Mouse (Mus musculus) left cerebral cortex, postnatal 36 days (tissue): ENCODE measurements around the gene Mycbp2. TPM values are rescaled to one million over a fixed set of nuclear protein-coding genes. Genes with fewer than 3 reads are reported as not detected.

Experiments used
- DNase-seq, 2 experiments: peaks; one replicate each; pipeline ENCODE4 v3.0.0; 2021 to 2022; ENCODE audit warnings: low spot score in 2 of 2, mixed read lengths in 1 of 2
- intact Hi-C: fragments of 180-260 bp; cut with DNase I; formaldehyde crosslinking; loops from one replicate; pipeline ENCODE4 v1.15.1; 2025
- total RNA-seq, 2 experiments: library from RNA; stranded (reverse); gene quantifications; 2 replicates each; pipeline ENCODE4 v1.2.3; 2021

Mycbp2 gene
- total RNA-seq, 2 experiments from 2014 or later = 155 to 166 TPM

DNA sequence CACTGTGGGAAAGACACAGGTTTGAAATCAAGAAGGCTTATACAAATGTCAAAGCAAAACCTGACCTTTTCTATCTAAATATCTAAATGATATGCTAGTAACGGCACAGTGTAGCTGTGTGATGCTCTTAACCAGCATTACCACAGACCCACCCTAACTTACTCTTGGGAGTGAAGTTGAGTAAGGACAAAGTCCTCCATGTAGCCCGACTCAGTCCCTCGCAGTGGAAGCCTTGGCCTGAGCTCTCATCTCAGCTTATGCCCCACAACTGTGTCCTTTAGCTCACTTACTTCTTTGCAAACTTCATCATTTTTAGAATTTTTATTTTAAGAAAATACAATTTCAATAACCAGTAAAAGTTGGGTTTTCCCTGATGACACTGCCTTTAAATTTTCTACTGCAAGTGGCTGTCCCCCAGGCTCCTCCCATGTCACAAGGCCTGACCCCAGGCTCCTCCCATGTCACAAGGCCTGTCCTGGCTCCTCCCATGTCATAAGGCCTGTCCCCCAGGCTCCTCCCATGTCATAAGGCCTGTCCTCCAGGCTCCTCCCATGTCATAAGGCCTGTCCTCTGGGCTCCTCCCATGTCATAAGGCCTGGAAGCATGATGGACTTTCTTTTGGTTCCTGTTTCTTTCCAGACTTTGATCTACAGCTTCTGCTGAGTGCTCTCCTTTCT lies 231.5 kb downstream of the Mycbp2 start:
- DNase-seq = no peak
- intact Hi-C loops = no loop called here

DNA sequence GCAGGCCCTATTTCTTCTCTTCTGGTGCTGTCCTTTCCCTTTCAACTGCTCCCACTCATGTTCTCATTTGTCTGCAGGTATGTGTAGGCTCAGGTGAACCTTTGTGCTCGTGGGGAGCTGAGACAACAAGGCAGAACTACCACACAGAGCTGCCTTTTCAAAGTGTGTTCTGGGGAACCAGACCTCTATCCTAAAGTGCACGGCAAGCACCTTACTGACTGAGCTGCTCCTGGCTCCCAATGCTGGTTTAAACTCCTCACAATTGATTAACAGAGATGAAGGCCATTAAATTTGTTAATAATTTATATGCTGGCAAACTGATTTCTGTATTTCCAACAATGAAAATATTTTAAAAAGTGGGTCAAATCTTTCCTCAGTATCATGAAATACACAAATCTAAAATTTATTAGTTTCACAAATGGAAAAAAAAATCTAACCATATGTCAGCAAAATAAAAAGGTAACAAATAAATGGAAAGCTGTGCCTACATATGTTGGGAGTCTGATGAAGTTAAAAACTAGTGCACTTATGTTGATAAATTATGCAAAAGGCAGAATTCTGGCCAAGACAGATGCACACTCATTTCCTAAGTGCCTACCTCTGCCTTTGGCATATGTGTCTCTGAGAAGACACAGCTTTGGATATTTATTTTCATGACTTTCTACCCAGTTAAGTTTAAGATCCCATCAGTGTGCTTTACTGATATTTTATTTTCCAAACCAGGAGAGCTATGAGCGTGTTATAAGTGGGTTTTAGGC lies 233.8 kb downstream of the Mycbp2 start:
- DNase-seq = no peak
- intact Hi-C loops = no loop called here

DNA sequence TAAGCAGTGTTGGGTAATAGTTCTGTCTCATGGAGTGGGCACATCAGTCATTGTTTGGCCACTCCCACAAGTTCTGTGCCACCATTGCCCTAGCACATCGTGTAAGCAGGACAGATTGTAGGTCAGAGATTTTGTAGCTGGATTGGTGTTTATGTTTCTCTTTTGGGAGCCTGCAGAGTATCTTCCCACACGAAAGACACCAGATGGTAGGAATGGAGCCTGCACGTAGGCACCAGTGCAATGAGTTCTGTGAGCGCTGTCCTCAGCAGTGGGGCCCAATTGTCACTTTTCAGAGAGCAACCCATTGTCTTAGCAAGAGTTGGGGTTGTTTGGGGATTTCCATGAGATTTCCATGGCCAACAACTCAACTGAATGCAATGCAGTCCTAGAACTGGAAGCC lies 236.6 kb downstream of the Mycbp2 start:
- peak; percentile 43 to 58 for DNase-seq
- intact Hi-C loops = no loop called here

DNA sequence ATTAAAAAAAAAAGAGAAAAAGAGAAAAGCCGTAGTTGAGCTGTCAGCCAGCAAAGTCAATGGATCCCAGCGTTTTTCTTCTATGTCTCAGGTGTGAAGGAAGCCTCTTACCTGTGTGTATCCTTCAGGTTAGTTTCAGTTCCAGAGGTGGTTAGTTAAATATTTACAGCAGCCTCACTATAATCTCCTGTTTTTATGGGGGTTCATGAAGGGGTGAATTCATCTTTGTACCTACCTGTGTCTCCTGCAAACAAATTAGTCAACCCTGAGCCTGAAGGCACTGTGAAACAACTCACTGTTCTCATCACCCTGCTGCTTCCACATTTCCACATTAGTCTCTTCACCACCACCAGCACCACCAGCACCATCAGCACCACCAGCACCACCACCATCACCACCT lies 240.3 kb downstream of the Mycbp2 start:
- no peak for DNase-seq
- intact Hi-C loops = no loop called here

DNA sequence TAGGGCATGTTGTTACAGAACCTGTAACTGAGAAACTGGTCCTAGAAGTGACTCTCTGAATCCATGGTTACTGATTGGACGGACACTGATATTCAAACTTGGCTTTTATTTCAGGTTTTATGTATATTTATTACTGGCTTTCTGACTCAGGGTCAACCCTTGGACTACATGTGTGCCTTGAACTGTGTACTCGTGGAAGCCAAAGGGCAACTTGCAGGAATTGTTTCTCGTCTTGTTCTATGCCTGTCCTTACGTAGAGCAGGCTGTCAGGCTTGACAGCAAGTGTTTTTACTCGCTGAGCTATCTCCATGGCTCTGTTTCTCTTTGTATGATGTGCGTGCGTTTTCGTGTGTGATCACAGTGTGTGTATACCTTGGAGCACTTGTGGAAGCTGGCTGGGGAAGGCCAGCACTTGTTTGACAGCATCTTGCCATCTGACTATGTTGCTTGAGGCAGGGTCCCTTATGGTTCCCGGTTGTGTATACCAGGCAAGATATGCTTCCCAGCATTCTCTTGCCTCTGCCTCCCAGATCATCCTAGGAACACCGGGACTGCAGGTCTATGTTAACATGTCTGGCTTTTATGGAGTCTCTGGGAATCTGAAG lies 243.8 kb downstream of the Mycbp2 start:
- intact Hi-C loops = no loop called here
- DNase-seq = no peak

DNA sequence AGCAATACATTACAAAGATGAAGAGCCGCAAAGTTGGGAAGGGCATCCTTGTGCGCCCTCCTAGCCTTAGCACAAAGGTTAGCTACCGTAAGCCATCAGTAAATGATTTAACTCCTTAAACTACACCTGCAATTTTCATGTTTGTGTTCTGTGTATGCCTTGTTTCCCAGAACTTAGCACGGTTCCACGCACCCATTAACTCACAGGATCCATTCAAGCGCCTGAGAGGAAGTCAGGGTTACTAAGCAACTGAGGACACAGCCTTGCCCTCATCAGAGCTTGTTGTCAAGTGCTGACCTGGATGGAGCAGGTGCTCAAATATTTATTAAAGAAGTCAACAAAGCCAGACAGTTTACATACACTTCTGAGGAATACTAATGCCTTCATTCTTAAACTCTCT lies 244.4 kb downstream of the Mycbp2 start:
- intact Hi-C loops = no loop called here
- DNase-seq = no peak

DNA sequence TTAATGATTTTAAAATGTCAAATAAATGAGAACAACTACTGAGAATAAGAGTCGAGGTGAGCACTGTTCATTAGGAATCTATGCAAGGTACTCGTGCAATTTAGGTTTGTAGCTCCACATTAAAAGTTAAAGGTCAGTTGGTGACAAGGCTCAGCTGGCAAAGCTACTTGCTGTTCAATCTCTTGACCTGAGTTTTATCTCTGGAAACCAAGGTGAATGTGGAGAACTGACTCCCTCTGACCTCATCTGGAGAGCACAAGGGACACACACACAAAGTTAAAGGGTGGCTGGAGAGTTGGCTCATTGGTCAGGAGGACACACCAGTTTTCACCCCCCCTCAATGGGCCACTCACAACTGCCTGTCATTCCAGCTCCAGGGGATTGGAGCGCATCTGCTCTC lies 245.4 kb downstream of the Mycbp2 start:
- DNase-seq = no peak
- intact Hi-C loops = no loop called here

DNA sequence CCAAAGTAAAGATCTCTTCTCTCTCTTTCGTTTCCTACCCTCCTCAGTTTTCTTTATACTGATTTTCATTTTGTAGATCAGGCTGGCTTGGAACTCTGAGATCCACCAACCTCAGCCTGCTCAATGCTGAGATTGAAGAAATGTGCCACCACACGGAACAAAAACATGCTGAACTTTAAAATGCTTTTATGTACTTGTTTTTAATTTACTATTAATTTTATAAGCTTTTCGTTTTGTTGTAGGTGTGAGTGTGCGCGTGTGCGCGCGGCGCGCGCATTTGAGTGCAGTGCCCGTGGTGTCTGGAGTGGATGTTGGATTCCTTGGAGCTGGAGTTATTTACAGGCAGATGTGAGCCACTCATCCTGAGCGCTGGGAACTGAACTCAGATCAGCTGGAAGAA lies 246.3 kb downstream of the Mycbp2 start:
- intact Hi-C loops = no loop called here
- DNase-seq = no peak

DNA sequence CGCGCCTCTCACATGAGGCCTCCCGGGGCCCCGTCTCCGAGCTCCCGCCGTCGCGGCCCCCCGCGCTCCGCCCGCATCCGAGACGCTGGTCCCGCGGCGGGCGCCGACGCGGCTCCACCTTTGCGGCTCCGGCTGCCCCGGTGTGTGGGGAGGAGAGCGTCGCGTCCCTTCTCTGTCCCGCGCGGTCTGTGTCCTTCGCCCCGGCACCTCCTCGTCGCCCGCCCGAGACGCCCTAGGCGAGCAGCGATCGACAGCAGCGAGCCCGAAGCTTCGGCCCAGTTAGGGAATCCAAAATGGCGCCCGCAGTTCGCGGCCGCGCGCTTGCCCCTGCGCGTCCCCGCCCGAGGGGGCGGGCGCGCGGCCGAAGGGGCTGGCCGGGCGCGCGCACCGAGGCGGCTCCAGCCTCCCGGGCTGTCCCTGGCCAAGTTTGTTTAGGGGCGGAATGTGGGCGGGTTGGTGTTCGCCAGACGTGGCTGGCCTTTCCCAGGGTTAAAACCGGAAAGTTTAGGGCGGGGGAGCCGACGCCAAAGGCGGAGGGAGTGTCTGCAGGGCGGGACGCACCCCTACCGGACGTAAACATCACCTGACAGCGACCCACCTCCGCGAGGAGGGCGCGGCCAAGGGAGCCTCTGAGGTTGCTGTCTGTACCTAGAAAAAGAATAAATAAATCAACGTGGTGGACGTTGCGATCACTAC lies 247.2 kb downstream of the Mycbp2 start, which contains the start of gene Fbxl3:
Gene Fbxl3 (minus strand): TSS at position 329 of the 696 bp plus-strand sequence.
- intact Hi-C loops = loop anchor here (2.0 kb wide), 1 partner anchor 29 kb away; the partner anchor contains the start of gene Cln5
- peak; percentile 83 to 84 for DNase-seq

DNA sequence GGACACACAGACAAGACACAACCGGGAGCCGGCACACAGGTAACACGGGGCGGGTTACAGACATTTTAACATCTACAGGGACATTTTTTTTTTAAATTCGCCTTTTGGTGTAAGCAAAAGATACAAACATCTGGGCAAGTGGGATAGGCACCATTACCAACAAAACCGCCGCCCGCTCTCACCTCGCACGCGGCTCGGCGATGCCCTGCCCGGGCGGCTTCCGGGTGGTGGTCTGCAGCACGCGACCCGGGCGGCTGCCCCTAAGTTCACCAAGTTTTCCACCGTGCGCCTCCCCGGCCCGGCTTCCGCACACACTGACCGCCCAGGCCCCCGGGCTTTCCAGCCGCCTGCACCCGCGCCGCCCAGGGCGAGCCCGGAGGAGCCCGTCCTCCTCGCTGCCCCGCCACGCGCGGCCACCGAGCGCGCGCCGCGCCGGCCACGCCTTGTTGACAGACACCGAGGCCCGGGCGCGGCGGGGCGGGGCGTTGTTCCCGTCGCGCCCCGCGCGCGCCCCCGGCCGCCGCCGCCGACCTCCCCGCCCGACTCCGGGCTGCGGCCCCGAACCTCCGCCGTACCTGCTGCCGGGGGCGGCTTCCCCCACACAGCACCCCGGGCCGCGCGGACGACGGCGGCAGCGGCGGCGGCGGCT lies 247.9 kb downstream of the Mycbp2 start:
- intact Hi-C loops = loop anchor here (2.0 kb wide), 1 partner anchor 28 kb away; the partner anchor contains the start of gene Cln5
- peak; percentile 70 to 86 for DNase-seq

DNA sequence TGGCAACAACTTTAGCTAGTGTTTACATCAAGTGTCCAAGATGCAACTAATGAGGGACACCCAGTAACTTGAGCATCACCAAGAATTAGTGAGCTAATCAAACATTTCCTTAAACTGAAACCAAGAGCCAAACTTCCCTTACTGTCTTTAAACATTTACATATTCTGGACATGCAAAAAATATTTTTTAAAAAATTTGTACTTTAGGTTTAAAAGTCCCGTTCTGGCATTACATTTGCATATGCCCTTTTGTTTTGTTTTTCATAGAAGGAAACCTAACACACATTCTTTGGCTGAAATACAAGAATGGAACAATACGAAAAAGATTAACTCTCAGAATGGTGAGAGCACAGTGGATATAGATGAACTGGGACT lies 248.4 kb downstream of the Mycbp2 start:
- intact Hi-C loops = loop anchor here (2.0 kb wide), 1 partner anchor 27 kb away; the partner anchor contains the start of gene Cln5
- DNase-seq = no peak

DNA sequence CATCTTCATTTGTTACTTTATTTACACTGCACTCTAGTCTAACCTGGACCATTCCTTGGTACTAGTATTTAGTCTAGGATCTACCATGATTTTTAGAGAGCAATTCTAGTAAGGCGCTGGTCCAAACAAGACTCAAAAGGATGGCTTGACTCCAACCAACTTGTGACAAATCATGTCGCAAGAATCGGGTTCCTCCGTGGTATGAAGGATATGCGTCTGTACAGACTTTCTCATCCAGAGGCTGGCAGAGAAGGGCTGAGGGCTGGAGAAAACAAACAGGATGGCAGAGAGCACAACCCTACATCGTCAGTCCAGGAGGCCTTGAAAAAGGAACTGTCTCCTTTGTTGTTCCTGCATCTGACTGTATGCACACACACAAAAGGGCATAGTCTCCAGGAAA lies 250.0 kb downstream of the Mycbp2 start:
- intact Hi-C loops = no loop called here
- DNase-seq = no peak

DNA sequence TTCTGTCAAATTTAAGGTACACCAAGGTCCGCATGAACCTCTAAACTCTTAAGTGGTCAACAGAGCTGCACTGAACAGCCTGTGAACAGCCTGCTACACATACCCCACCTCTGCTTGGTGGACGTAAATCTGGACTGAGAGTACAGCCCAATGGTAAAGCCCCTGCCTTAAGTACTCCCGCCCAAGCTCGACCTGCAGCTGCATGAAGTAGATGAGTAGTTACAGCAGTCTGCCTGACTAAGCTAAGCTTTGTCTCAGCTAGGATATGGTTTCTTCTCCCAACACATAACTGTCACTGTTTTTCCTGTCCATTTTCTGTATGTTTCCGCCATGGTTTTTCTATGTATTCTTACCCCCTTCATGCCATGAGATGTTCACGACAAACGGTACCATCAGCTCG lies 250.8 kb downstream of the Mycbp2 start:
- DNase-seq = no peak
- intact Hi-C loops = no loop called here

DNA sequence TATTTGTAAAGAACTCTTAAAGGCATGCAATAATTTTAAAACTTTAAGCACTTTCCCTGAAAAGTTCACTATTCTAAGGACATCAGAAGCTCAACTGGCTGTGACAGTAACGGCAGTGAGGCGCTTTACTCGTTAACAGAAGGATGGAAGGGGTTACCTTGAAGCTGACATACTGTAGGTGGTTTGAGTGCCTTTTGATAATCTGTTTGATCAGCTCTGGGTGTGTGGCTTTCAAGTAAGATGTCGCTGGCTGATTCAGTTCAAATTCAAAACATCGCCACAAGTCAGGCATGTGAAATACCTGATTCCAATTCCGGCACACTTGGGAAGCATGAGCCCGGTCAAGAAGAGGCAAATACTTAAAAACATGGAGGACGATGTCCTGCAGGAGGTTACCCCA lies 251.6 kb downstream of the Mycbp2 start:
- no peak for DNase-seq
- intact Hi-C loops = no loop called here

DNA sequence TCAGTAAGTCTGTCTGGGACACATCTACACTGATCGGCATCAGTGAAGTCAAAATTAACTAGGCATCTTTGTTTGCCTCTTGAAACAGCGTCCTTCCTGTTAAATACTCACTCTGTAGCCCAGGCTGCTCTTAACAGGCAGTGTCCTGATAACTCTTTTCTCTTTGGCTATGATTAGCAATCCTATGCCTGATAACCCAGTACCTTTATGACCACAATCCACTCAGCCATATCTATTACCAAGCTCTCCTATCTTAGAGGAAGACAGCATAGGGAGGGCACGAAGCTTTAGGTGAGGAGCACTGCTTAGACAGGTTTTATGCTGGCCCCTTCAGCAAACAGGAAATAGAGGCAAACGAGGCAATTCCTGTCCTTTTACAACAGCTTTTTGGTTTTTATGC lies 252.9 kb downstream of the Mycbp2 start:
- no peak for DNase-seq
- intact Hi-C loops = no loop called here

DNA sequence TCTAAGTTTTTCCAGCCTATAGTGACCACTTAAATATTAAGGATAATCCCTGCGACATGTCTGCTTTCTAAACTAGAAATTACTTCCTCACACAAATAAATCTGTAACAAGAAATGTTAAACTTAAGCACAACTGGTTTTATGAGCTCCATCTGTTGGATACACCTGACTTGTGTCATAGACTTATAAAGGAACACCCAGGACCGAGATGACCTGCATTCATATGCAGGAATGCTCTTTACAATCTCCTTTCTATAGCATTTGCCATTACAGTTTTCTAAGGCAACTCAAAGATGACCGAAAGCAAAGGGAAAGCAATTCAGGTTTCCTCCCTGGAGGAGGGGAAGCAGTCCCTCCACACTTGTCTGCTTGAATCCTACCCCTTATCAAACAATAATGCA lies 253.4 kb downstream of the Mycbp2 start:
- DNase-seq = no peak
- intact Hi-C loops = no loop called here

DNA sequence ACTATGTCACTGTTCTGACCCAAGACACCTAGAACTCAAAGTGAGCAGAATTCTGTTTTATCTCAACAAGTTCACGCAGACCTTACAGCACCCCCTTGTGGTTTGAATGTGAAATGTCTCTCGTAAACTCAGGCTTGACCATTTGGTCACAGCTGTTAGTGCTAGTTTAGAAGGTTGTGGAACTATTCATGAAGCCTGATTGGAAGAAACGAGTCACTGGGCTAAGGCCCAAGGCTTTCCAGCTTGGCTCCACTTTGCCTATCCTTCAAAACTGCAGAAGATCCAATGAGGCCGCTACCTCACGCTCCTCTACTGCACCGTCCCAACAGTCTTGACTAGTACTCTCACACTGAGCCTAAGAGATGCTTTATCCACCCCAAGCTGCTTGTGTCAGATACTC lies 258.0 kb downstream of the Mycbp2 start:
- intact Hi-C loops = no loop called here
- DNase-seq = no peak

DNA sequence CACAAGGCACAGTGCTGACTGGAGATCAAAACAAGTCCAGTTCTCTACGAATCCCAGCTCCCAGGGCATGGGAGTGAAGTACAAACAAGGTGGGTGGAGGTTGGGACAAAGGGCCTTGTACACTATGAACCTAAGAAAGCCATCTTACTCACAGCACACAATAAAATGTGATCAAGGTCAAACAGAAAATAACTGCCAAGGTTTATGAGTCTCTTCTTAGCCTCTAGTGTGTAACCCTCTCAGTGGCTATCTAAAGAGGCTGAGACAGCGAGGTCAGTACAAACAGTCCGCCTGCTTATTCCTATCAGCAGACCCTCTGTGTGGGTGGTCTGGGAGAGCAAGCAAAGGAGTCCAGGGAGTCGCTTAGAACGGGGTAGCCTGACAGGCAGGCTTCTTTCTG lies 258.8 kb downstream of the Mycbp2 start:
- intact Hi-C loops = no loop called here
- no peak for DNase-seq

DNA sequence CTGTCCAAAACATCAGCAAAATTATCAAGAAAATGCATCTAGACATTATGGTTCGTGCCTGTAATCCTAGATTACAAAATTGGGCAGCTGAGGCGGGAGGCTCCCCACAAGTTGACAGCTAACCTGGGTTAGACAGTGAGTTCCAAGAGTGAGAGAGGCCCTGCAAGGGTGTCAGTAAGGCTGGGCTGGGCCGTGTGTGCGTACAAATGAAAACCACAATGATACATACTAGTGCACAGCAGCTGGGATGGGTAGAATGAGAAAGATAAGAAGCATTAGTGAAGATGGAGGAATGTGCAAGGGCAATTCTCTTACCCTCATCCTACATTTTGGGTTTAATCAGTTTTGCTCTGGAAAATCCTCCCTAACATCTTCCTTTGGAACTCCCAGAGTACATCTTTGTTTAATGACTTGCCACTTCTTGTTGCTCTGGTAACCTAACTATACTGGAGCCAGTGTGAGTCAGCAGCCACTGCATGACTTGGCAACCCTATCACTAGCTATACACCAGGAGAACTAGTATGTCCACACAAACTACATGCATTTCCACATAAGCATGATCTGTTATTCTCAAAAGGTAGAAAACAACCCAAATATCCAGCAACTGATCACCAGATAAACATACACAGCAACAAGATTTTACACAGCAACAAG lies 259.8 kb downstream of the Mycbp2 start:
- intact Hi-C loops = no loop called here
- DNase-seq = no peak
